Mouse (Mus musculus) small intestine, adult 2 months (tissue): ENCODE measurements around the gene Pcca. TPM values are rescaled to one million over a fixed set of nuclear protein-coding genes. Genes with fewer than 3 reads are reported as not detected.

Experiments
- H3K27ac ChIP-seq: fragments of 200-500 bp; 2 replicates; pipeline ENCODE4 v1.5.1; 2012; ENCODE audit warnings: low read depth, low read length, control low read depth, inconsistent platforms; ENCODE audit not compliant: insufficient read depth
- H3K27me3 ChIP-seq: fragments of 200-500 bp; 2 replicates; pipeline ENCODE4 v1.6.1; 2012; ENCODE audit warnings: mild to moderate bottlenecking, moderate library complexity, low read length, inconsistent platforms; ENCODE audit not compliant: control insufficient read depth, insufficient read depth
- H3K36me3 ChIP-seq: fragments of 200-500 bp; 2 replicates; pipeline ENCODE4 v1.6.1; 2012; ENCODE audit warnings: mild to moderate bottlenecking, low read length, control low read depth, inconsistent platforms; ENCODE audit not compliant: control insufficient read depth, insufficient read depth
- H3K4me1 ChIP-seq: fragments of 200-500 bp; 2 replicates; pipeline ENCODE4 v1.6.1; 2012; ENCODE audit warnings: low read length, inconsistent platforms, mixed read lengths; ENCODE audit not compliant: control insufficient read depth, insufficient read depth, insufficient read length
- H3K4me3 ChIP-seq: fragments of 200-500 bp; 2 replicates; pipeline ENCODE4 v1.5.1; 2012; ENCODE audit warnings: low read depth, mild to moderate bottlenecking, control low read depth, inconsistent platforms, low read length, moderate library complexity
- CTCF ChIP-seq: fragments of 200-500 bp; IDR thresholded peaks from 2 replicates; pipeline ENCODE4 v1.5.1; 2012; ENCODE audit warnings: low read depth, mild to moderate bottlenecking, control low read depth, inconsistent platforms, low read length, moderate library complexity, mixed read lengths; ENCODE audit not compliant: insufficient replicate concordance, insufficient read length; ENCODE audit errors: extremely low read depth
- POLR2A ChIP-seq: fragments of 200-500 bp; IDR thresholded peaks from 2 replicates; pipeline ENCODE4 v1.6.1; 2012; ENCODE audit warnings: low read depth, mild to moderate bottlenecking, control low read depth, inconsistent platforms, low read length, moderate library complexity
- WGBS: fragments of 180-500 bp; shearing (Covaris S2); methylation state at CpG from one replicate; pipeline ENCODE4 v1.1.7; 2018; 5-methylcytosine and 5-hydroxymethylcytosine counted together
- polyA plus RNA-seq: library from polyadenylated mRNA; depleted of rRNA; stranded (reverse); fragments of >200 nt; gene quantifications from 2 replicates; pipeline ENCODE4 v1.2.3, GENCODE M21; 2012

The Pcca gene
- polyA plus RNA-seq, 1 experiment = 2.1 TPM

- peaks cover 7% of the 10 kb centered on the region for H3K4me1 ChIP-seq
- no peak overlapping the region for H3K27ac ChIP-seq
- 0 out of 2 replicates have a peak overlapping the region, but pooled peaks have one; percentile 46 for H3K4me3 ChIP-seq
- H3K36me3 ChIP-seq = no peaks in the 10 kb centered on the region
- WGBS = 12% methylated on average over 12 of the region's 12 CpGs
- no peak for TF ChIP-seq CTCF
- no peak for TF ChIP-seq POLR2A
- peaks cover 48% of the 10 kb centered on the region for H3K27me3 ChIP-seq
Measured at GRCm38 (mm10) chr14:122489686-122490414, 44.3 kb upstream of the Pcca start.

DNA sequence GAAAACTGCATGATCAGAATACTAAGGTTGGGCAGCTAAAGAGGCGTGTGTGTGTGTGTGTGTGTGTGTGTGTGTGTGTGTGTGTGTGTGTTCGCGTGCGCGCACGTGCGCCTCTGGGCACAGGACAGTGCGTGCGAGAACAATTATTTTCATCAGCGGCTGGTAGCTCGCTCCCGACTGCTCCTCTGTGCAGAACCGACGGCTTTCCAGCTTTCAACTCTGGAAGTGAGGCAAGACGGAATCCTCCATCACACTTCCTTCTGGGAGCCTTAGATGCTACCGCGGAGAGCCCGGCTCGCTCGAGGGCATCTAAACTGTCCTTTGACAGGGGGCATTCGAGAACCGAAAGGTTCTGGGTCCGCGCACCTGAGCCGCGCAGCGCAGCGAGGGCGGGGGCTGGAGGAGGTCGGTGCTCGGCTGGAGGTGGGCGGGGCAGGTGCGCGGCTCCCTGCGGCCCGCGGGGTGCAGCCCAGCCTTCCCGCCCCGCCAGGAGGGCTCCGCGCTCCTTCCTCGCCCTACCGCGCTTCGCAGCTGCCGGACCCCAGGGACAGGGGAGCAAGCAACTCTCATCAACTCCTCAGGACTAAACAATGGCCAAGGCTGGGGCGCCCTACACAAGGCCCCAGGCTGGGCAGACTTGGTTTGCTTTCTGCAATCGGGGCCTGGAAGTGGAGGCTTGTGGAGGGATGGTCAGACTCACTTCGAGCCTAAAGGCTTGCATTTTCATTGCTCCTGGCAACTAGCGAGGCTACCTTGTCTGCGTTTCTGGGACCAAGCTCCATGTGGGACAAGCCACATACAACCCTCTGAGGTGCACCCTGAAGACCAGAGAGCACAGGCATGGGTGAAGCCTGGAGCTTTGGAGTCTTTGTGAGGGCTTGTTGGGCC lies 43.4 kb upstream of the Pcca start, which contains the start of gene Gm10837:
Gm10837 (plus strand) TSS at position 146 of the 888 bp plus-strand sequence.
- TF ChIP-seq POLR2A (no peak), CTCF (no peak)
- Histone ChIP-seq H3K27ac (no peak within 1 kb of the TSS), H3K36me3 (no peaks in the 10 kb centered on the region), H3K4me1 (peaks cover 7% of the 10 kb centered on the region), H3K27me3 (peaks cover 39% of the 10 kb centered on the region), H3K4me3 (peak within 1 kb of the TSS; percentile 46)
- 3% methylated on average over 51 of the region's 51 CpGs for WGBS

- no peak overlapping the region for H3K4me3 ChIP-seq
- peaks cover 7% of the 10 kb centered on the region for H3K4me1 ChIP-seq
- WGBS = 80% methylated on average over 6 of the region's 6 CpGs
- no peak for TF ChIP-seq POLR2A
- TF ChIP-seq CTCF = no peak
- peaks cover 33% of the 10 kb centered on the region for H3K27me3 ChIP-seq
- H3K36me3 ChIP-seq = no peaks in the 10 kb centered on the region
- H3K27ac ChIP-seq = no peak overlapping the region
Measured at GRCm38 (mm10) chr14:122491521-122491920, 42.6 kb upstream of the Pcca start.

DNA sequence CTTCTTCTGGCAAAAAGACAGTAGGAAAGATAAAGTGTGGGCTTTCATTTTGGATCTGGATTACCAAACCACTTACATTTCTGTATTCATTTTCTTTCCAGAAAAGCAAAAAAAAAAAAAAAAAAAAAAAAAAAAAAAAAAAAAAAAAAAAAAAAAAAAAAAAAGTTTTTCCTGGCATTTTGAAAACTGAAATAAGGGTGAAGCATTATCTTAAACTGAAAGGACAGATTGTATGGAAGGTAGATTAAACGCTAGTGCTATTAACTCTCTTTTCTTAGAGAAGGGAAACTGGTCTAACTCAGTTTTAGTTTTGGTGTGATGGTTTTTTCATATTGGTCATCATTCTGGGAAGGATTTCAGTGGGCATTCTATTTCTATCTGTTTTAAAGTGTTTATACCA lies 42.1 kb upstream of the Pcca start:
- Histone ChIP-seq H3K4me1 (peaks cover 7% of the 10 kb centered on the region), H3K27me3 (peaks cover 33% of the 10 kb centered on the region), H3K4me3 (no peak overlapping the region), H3K36me3 (no peaks in the 10 kb centered on the region), H3K27ac (no peak overlapping the region)
- WGBS = 55% methylated on average over 1 of the region's 1 CpGs
- TF ChIP-seq POLR2A (no peak), CTCF (no peak)

DNA sequence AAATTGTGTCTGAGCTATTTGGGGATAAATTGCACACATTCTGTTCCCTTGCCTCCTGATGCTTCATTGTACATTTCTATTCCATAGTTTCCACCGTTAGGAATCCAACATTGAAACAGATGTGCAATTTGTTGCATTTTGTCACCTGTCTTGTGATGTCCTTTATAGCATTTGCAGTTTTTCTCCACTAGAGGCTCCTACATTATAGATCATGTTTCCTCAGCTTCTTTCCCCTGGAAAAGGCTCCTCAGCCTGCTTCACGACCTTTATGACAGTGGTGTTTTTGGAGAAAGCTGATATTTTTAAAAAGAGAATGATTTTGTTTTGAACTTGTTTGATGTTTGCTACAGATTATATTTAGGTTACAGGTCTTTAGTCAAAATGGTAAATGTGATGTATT lies 25.1 kb upstream of the Pcca start:
- Histone ChIP-seq H3K36me3 (no peaks in the 10 kb centered on the region), H3K27me3 (no peaks in the 10 kb centered on the region), H3K27ac (no peak overlapping the region), H3K4me3 (no peak overlapping the region), H3K4me1 (no peaks in the 10 kb centered on the region)
- WGBS = 8% methylated on average over 2 of the region's 2 CpGs
- TF ChIP-seq CTCF = no peak
- no peak for TF ChIP-seq POLR2A

GRCm38 (mm10) chr14:122511519-122511918 lies 22.6 kb upstream of the Pcca start:
- no peak overlapping the region for H3K27ac ChIP-seq
- H3K27me3 ChIP-seq = no peaks in the 10 kb centered on the region
- H3K36me3 ChIP-seq = no peaks in the 10 kb centered on the region
- no peak overlapping the region for H3K4me3 ChIP-seq
- no peaks in the 10 kb centered on the region for H3K4me1 ChIP-seq
- TF ChIP-seq POLR2A = no peak
- no peak for TF ChIP-seq CTCF
- 25% methylated on average over 3 of the region's 3 CpGs for WGBS

- Histone ChIP-seq H3K27ac (no peak overlapping the region), H3K4me1 (no peaks in the 10 kb centered on the region), H3K27me3 (no peaks in the 10 kb centered on the region), H3K4me3 (no peak overlapping the region), H3K36me3 (no peaks in the 10 kb centered on the region)
- TF ChIP-seq POLR2A = no peak
- no peak for TF ChIP-seq CTCF
- WGBS = 36% methylated on average over 1 of the region's 1 CpGs
Measured at GRCm38 (mm10) chr14:122513511-122514036, 20.6 kb upstream of the Pcca start.
